Comparison of ENCODE assay signal across 7 mouse cellular contexts in genomic region chr14:31857096-31857975, GRCm38 (mm10). TPM values are rescaled to one million over a fixed set of nuclear protein-coding genes. Genes with fewer than 3 reads are reported as not detected.
DNase-seq lines count a peak whose midpoint lies in the region; ATAC-seq lines count a peak whose summit lies in the region.

No protein-coding gene starts in this region.

- no peak for ATAC-seq in cerebellum, adult (ENCODE audit: insufficient number of reproducible peaks, low FRiP score, low TSS enrichment)

- DNase-seq in right cerebral cortex, adult 18-20 months: peak; percentile 87
- no peak for DNase-seq in right cerebral cortex, postnatal 4 days
- DNase-seq in frontal cortex, postnatal 25 days (ENCODE audit: low spot score in 2 of 2): peak; percentile 8 to 44
- peak; percentile 56 to 62 for DNase-seq in left cerebral cortex, adult 18-20 months (ENCODE audit: low spot score in 2 of 2)
- DNase-seq in cerebellum, postnatal 10 days: no peak
- no peak for DNase-seq in thymus, postnatal 4 days

RNA-seq across cellular contexts. Expression of gene Ankrd28, which starts 26.9 kb away (rescaled TPM):
- total RNA-seq in left cerebral cortex, adult 18-20 months (2021): 10 to 100 TPM; 47.4 to 53.5 TPM

Comparison
In these comparisons a context has a peak if more than half of its experiments do, and no peak if none do; other contexts are left out.
1. DNase-seq: peak in right cerebral cortex, adult 18-20 months (single experiment), frontal cortex, postnatal 25 days (2 of 2) and left cerebral cortex, adult 18-20 months (2 of 2); none in right cerebral cortex, postnatal 4 days (single experiment), cerebellum, postnatal 10 days (0 of 2) and thymus, postnatal 4 days (single experiment).